Mouse (Mus musculus): ENCODE results near the gene Glb1.
"Not testable (repeated sequence)": the region's sequence is repeated elsewhere in the genome, so short reads cannot be mapped to it uniquely, and the experiment has no call there.

Gene Glb1

DNA sequence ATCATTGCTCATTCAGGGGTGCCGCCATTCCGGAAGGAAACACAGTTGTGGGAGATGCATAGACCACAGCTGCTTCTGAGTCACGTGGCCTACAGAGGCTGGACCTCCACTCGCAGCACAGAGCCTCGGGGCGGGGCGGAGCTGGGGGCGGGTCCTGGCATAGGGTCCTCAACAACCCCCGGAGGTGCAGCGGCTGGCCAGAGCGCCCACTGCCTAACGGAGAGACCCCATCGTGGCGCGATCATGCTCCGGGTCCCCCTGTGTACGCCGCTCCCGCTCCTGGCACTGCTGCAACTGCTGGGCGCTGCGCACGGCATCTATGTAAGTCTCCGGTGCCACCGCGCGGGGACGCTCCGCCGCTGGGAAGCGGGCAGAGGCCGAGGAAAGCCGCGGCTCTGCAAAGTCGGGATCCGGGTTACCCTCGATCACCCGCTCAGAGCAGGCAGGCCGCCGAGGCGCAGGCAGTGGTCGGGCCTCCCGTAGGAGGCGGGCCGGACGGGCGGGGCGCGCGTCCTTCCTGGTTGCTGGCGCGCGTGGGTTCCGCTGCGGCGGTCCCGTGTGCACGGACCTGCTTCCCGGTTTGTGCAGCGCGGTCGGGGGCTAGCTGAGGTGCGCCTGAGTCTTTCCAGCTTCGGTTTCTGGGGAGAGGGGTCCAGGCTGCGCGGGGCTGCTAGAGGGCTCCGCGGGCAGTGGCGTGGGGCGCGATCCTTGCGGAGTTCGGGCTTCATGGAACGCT is at the start of gene Glb1, which contains the start of gene Tmppe:
Glb1 (plus strand) TSS at position 128 of the 736 bp plus-strand sequence.
Tmppe (plus strand) TSS at position 157 of the 736 bp plus-strand sequence.
- DNase-seq (ENCODE audit: low spot score in 2 of 2) = peak; percentile 73 to 76

DNA sequence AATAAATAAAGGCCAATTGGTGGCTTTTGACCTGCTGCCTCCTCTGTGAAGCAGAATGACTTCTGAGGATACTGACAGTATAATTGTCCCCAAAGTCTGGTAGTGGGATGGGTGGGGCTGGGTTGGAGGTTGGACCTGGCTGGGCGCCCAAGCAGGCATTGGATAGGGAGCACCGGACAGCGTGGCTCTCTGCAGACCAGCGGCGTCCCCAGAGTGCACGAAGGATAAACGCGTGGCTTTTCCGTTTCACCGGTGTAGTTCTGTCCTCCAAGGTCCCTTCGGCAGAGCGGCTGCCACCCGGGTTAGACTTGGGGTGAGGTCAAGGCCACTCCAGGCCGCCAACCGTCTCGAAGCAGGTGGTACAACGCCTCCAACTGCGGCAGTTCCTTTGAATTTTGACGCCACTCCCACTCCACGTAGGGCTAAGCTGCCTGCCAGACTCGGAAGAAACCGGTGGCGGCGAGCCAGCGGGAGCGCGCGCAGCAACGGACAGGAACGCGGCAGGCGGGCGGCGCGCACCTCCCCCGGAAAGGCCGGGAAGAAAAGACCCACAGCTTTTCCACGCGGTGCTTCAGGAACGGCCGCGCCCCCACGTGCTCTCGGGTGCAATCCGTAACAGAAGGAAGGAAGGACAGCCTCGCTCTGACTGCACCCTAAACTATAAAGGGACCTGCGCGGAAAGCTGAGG is 32.9 kb upstream of the Glb1 start:
- peak; percentile 75 for DNase-seq (ENCODE audit: low spot score in 2 of 2)

DNA sequence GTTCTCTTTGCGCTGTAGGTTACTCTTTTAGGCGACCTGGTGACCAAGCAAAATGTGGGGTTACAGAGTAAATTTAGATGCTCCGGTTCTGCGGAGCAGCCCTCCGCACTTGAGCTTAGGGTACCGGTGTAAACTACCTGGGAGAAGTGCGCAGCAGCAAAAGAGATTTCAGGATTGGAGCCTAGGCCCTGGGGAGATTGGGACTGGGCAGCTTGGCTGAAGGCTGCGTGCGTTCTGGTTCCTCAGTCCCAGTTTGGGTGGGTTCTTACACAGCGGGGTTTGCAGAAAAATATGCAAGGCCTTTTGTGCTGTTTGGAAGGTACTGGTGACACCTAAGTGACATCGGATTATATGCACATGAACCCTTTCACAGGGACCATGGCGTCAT is 32.4 kb upstream of the Glb1 start:
- DNase-seq (ENCODE audit: low spot score in 2 of 2) = no peak

DNA sequence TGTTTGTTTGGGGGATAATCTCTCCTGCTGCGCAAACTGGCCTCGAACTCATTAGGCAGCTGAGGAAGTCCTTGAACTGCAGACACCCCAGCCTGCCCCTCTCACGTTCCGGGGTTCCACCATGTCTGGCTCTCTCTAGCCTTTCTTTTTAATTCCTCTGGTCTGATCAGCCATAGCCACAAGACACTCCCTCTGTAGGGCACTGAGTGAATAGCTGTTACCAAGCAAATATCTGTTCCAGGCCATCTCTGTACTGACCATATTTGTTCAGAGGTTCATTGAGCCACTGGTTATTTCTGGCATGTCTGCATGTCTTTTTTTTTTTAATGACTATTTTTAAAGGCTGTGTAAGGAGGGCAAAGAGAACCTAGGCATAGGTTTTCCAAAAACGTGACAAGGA is 31.5 kb upstream of the Glb1 start:
- DNase-seq (ENCODE audit: low spot score in 2 of 2) = not testable (repeated sequence)

DNA sequence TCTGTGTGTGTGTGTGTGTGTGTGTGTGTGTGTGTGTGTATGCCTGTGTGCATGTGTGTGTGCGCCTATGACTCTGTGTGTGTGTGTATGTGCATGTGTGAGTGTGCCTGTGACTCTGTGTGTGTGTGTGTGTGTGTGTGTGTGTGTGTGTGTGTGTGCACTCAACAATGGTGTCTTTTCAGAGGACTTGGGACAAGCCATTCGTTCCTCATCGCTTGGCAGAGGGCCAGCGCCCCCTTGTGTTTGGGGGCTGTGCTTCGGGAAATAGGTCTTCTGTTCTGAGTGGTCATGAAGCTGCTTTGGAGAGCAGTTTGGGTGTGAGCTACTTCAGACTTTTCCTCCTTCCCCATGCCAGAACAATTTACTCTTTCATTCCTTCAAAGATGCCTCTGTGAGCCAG is 29.2 kb upstream of the Glb1 start:
- peak in 1 of 2 experiments; percentile 31 for DNase-seq (ENCODE audit: low spot score in 2 of 2)

DNA sequence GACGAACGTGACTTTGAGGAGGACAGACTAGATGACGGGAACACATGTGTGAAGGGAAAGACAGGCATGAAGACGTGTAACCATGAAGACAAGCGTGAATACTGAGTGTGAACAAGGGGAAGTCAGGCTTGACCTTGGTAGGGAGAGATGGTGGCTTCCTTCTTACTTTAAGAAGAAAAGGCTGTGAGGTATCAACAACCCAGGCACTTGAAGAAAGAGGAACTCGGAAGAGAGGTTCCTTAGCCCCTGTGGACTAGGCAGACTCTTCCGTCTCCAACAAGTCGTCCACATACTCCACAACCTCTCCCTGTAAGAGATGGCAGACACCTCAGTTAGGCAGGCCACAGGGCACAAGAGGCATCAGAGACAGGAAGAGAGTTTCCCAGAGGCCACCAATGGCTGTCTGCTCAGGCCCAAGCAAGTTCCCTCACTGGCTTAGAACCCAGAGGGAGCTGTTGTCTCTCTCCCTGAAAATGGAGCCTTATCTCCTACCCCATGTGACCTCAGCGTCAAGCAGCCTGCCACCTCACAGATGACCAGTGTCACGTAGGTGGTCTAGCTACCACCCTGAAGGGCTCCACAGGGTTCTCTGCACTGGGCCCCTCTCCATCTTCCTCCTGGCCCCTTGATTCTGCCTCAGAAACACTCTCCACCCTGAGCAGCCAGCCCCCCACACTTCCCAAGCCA is 25.5 kb upstream of the Glb1 start:
- DNase-seq (ENCODE audit: low spot score in 2 of 2) = no peak

DNA sequence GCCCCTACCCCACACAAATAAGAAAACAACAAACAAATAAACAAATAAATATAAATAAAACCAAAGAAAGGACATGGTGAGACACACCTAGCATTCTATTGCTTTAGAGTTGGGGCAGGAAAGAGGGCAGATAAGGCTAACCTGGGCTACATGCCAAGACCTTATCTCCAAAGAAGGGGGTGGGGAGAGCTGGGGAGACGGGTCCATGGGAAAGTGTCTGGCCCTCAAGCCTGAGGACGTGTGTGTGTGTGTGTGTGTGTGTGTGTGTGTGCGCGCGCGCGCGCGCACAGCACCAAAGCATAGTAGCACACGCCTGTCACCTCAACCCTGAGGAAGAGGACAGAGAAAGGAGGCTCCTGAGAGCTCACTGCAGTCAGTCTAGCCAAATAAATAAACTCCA is 23.7 kb upstream of the Glb1 start:
- no peak for DNase-seq (ENCODE audit: low spot score in 2 of 2)

DNA sequence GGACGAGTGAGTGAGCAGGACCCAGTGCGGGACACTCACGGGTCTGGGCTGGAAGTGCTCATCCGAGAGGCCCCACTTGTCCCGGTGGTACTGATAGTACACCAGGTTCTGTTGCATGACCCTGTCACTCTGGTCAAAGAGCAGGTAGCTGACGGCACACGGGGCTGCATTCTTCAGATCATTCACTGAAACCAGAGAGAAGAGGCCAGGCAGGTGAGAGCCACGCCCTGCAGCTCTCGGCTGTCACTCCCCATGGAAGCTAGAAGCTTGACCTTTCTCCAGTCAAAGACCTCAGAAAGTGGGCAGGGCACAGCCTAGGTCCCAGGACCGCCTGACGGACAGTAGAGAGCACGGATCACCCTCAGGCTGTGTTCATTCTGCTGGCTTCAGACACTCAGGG is 21.0 kb upstream of the Glb1 start:
- no peak for DNase-seq (ENCODE audit: low spot score in 2 of 2)

DNA sequence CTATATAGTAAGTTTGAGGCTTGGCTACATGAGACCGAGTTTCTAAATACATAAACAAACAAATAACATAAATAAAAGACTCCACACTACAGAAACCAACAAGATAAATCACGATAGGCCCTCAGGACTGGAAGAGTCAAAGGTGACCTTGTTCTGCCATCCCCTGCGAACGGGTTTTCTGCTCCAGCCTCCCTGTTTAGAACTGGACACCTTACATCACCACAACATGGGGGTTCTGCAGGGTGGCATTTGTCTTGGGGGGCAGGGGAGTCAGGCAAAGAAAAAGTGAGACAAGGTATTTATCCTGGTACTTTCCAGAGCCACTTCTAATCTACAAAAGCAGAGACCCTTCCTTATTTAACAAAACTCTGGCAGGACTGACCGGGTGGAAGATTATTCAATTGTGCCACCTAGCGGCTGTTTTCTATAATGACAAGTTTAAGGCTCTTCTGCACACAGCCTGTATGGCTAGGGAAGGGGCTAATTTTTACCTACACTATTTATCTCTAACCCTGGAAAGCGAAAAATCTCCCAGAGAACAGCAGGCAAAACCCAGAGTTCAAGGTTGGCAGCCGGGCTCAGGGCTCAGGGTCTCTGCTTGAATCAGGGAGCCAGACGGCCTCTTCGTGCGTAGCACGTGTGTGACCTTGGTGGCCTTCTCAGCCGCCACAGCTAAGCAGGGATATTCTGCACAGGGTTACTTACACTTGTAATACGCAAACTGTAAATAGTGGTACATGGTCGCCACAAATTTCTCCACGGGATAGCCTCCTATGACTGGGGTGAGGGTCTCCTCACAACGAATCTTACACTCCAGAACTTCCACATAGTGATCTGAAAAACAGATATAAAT is 19.8 kb upstream of the Glb1 start:
- DNase-seq (ENCODE audit: low spot score in 2 of 2) = no peak

DNA sequence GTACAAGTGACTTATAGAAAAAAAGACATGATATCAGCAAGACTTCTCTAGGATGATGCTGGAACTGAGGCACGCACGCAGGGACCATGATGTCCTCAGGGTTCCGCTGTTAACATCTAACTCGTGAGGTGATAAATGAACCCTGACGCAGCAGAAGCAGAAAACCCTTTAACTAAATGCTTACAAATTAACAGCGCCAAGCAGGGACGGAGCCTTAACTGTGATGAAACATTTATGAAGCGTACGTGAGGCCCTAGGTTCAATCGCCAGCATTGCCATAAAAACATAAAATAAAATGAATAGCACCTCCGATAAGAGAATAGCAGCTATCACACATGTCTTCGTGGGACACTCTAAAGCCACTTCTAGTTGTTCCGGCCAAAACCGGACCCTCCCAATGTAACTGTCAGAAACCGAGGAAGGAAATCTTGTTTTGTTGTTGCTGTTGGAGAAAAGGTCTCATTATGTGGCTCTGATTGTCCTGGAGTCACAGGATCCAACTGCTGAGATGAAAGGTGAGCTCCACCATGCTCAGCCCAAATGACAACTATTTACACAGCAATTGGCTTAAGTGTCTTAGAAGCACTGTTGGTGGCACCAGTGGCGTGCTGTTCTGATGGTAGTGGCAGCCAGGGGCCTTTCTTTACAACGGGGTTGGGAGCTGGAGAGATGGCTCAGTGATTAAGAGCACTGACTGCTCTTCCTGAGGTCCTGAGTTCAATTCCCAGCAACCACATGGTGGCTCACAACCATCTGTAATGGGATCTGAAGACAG is 17.8 kb upstream of the Glb1 start:
- DNase-seq (ENCODE audit: low spot score in 2 of 2) = no peak

DNA sequence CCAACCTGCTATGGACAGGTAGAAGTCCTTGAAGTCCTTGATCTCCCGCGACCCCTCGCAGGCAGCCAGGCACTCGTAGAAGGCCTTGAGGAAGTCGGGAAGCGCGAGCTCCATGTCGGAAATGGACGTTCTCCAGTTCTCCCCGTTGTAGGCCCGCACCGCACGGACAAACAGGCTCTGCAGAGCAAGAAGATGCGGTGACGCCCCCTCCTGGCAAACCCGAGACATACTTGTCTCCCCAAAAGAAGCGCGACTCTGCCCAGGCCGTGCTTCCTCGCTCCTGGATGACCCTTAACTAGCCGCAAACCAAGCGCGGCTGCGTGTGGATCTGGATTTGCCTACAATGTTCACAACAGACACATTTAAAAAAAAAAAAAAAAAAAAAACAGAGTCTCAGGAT is 16.2 kb upstream of the Glb1 start:
- DNase-seq (ENCODE audit: low spot score in 2 of 2) = no peak

DNA sequence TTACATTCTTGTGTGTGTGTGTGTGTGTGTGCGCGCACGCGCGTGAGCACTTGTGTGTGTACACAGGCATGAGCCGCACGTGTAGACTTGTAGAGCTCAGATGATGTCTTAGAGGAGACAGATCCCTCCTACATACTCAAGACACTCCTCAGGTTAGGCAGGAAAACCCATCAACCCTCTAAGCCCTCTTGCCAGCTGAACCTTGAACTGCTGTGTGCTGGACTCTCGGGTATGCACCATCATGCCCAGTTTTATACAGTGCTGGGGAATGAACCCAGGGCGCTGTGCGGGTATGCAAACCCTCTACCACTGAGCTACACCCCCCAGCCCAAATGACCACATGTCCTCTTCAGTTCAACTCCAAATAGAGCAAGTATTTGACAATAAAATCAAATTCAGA is 15.7 kb upstream of the Glb1 start:
- no peak for DNase-seq (ENCODE audit: low spot score in 2 of 2)

DNA sequence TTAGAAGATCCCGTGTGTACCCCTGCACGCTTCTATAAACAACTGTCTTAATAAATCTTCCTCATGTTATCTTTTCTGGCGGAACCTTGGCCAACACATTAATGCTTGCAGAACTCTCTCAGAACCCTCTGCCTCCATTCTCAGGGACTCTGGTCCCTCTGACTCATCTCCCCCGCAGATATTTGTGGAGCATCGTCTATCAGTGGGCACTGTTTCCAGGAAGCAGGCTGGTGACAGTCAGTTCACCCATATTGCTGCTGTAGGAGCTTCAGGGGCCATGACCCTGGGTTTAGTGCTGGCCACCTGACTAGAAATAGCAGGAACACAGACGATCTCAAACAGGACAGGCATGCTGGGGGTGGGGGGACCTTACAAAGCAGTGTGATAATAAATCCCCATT is 13.8 kb upstream of the Glb1 start:
- DNase-seq (ENCODE audit: low spot score in 2 of 2) = no peak

DNA sequence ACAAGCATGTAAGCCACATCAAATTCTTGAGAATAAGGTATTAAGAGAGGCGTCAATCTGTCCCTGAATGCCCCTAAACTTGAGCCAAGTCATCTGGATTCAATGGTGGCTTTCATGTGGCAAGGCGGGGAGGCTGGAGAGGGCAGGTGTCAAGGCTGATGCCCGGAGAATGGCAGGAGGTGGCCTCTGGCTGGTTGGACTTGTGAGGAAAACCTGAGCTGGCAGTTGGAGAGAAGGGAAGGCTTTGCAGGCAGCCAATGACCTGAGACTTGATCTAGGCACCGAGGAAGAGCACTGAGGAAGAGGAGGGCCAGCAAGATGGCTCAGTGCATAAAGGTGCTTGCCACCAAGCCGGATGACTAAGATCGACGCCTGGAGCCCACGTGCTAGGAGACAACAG is 12.6 kb upstream of the Glb1 start:
- no peak for DNase-seq (ENCODE audit: low spot score in 2 of 2)

DNA sequence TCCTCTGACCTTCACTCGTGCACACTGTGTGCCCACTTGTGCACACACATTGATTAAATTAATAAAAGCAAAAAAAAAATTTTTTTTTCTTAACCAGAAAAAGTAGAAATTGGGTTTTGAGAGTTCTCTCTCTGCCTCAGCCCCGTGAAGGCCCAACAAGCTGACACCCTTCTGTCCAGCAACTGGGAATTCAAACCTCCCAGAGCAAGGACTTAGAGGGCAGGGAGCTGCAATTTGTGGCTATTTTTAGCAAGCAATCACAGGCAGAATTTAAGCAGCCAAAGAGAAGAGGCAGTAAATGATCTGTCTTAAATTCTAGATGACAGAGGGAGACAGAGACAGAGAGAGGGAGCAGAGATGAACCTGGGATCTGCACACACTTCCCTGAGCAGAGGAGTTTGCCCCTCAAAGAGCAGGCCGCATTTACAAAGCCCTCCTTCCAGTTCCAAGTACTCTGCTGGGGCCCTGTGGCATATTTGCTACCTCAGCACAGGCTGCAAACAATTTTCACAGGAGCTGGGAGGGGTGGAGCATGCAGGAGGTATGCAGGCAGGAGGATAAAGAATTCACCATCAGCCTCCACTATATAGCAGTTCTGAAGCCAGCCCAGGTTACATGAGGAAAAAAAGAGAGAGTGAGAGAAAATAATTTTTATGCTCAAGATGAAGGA is 12.0 kb upstream of the Glb1 start:
- no peak for DNase-seq (ENCODE audit: low spot score in 2 of 2)

DNA sequence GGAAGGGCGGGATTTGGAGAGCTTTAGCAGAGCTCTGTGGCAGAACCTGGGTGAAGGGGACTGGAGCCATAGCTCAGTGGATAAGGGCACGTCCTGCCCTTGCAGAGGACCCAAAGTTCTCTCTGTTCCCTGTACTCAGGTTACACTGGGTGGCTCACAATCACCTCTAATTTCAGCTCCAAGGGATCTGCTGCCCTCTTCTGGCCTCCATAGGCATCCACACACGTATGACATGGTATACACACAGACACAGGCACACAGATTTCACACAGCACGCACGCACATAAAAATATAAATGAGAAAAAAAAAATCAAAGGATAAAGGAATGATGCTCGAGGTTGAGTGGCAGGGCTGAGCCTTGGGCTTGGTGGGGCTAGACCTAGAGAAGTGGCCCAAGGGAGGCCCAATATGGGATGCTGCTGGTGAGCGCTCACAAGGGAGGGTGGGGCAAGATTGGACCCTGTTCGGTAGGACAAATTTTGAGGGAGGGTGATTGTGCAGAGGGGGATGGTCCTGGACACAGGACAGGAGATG is 11.4 kb upstream of the Glb1 start:
- no peak for DNase-seq (ENCODE audit: low spot score in 2 of 2)

DNA sequence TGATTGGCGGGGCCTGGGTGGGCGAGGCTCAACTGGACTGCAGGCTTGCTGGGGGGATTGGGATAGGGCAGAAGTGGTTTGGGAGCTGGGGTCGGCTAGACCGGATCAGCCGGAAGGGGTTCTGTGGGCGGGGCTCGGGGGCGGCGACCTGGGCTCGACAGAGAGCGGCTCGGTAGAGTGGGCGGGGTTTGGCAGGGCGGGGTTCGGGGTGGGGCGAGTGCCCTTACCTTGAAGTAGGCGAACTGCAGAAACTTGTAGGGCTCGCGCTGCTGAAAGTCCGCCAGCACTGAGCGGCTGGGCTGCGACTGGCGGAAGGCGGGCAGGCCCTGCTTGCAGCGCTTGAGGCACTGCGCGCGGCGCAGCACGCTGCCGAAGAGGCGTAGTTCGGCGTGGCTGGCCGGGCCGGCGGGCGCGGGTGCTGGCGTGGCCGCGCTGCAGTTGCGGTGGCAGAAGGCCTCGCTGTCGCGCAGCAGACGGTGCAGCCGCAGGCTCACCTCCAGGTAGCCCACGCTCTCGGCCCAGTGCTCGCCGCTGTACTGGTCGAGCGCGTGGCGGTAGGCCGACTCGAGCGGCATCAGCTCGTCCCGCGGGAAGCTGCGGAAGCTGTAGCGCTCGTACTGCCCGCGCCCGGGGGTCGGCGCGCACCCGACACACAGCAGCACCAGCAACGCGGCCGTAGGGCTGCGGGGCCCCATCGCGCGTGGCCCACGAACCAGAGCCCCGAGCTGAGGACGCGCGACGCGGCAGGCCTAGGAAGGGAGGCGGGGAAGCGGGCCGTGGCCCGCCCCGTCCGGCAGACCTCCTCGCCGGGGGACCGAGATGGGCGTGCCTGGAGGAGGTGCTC is 10.7 kb upstream of the Glb1 start, which contains the start of gene Crtap:
Crtap (minus strand) TSS at position 771 of the 844 bp plus-strand sequence.
- peak; percentile 16 to 41 for DNase-seq (ENCODE audit: low spot score in 2 of 2)

DNA sequence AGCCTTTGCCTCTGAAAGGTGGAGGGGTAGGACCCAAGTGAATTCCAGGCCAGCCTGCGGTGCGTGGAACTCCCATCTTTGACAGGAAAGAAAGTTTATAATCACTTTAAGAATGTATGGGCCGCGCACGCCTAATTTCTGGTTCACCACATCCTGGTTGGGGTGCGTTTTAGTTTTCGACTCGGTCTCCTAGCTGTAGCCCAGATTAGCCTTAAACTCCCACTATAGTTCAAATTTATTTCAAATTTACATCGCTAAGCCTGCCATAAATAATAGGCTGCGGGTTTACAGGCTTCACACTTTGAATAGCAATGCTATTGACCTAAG is 10.2 kb upstream of the Glb1 start:
- no peak for DNase-seq (ENCODE audit: low spot score in 2 of 2)

DNA sequence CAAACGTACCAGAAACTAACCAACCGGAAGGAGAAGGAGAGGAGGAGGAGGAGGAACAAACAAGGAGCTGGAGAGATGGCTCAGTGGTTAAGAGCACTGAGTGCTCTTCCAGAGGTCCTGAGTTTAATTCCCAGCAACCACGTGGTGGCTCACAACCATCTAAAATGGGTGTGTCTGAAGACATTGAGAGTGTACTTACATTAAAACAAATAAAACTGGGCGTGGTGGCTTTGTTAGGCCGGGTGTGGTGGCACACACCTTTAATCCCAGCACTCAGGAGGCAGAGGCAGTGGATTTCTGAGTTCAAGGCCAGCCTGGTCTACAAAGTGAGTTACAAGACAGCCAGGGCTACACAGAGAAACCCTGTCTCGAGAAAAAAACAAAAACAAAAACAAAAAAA is 6.7 kb upstream of the Glb1 start:
- not testable (repeated sequence) for DNase-seq (ENCODE audit: low spot score in 2 of 2)
